Mouse (Mus musculus): ENCODE data around the gene Pnp. TPM values are rescaled to one million over a fixed set of nuclear protein-coding genes. Genes with fewer than 3 reads are reported as not detected.
A peak's percentile ranks its signal among the peaks of the same experiment; 100 is the strongest.
"Not testable (repeated sequence)": the region's sequence is repeated elsewhere in the genome, so short reads cannot be mapped to it uniquely, and the experiment has no call there.

Gene Pnp
- polyA plus RNA-seq (2016; fragmentation: Nextera tagmentation; extraction: Ambion mirVana) = 88.3 and 89.7 TPM in 2 replicates

DNA sequence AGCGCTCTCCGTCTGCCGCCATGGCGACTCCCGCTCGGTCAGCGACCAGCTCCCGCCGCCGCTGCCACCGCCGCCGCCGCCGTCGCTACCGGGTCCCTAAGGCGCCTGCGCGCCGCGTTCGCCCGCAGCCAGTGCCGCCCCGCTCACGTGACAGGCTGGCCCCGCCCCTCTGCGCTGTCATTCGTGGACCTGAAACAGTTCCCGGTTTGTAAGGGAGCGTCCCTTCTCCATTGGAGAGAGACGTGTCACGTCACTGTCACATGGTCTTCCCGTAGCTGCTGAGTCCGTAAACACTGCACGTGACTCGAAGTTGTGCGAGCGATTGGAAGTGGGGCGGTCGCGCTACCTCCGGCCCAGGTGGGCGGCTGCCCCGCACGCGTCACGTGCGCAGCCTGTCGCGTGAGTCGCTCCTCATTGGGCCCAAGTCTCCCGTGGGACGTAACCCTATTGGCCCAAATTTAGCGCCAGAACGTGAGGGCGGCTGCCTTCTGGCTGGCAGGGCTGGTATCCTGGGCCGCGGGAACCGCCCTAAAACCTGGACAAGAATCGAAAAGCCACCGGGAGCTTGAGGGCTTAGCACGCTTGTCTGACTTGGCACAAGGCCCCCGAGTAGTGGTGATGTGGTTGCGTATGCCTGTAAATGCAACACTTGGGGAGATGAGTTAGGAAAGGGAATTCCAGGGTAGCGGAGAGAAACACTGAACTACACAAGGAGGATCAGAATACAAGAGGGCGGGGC lies at the start of gene Pnp, which contains the start of gene Pip4p1:
Pnp (plus strand) TSS at position 329 of the 739 bp plus-strand sequence.
Pip4p1 (minus strand) TSS at position 103 of the 739 bp plus-strand sequence.
- peaks cover 34% of the 10 kb centered on the region for H3K4me1 ChIP-seq
- DNase-seq (ENCODE audit: low spot score) = peak; percentile 99
- peaks cover 37% of the 10 kb centered on the region for H3K36me3 ChIP-seq
- H3K27me3 ChIP-seq (ENCODE audit: low read depth, poor library complexity, severe bottlenecking) = no peaks in the 10 kb centered on the region
- H3K9me3 ChIP-seq (replicated peaks) = no peaks in the 10 kb centered on the region
- peak within 1 kb of the TSS; percentile 85 for H3K4me3 ChIP-seq
- H3K27ac ChIP-seq = peak within 1 kb of the TSS; percentile 92
- under 1% methylated on average over 68 of the region's 68 CpGs for WGBS

DNA sequence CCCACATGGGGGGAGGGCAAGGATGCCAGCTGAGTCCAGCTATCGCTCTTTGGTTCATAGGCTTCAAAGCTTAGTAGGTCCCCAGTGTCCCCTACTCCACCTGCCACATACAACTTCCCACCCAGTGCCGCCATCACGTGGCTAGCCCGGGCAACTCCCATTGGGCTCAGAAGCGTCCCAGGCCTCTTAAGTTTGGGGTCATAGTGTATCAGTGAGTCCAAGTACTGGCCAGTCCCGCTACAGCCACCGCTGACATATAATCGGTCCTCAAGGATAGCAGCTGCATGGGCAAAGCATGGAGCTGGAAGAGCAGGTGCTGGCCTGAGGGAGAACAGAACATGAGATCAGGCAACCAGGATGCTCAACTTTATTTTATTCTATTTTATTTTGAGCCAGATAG lies 39.3 kb upstream of the Pnp start:
- no peaks in the 10 kb centered on the region for H3K9me3 ChIP-seq (replicated peaks)
- DNase-seq (ENCODE audit: low spot score) = no peak
- no peak overlapping the region for H3K4me3 ChIP-seq
- H3K27me3 ChIP-seq (ENCODE audit: low read depth, poor library complexity, severe bottlenecking) = peaks cover 17% of the 10 kb centered on the region
- 94% methylated on average over 8 of the region's 8 CpGs for WGBS
- H3K36me3 ChIP-seq = no peaks in the 10 kb centered on the region
- no peak overlapping the region for H3K27ac ChIP-seq
- peaks cover 7% of the 10 kb centered on the region for H3K4me1 ChIP-seq

DNA sequence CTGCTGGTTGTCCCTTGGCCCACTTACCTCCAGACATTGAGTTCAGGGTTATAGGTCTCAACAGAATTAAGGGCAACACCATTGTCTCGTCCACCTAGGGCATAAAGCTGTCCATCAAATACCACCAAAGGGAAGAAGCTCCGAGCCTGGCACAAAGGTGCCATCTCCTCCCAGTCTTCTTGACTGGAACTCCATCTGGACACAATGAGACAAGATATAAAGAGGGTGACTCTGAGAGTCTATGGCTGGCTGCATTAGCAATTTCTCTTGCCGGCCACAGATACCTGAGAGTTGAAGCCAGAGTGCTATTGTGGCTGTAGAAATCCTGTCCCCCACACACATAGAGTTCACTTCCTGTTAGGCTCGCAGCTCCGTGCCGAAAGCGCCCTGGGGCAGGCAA lies 38.8 kb upstream of the Pnp start:
- 88% methylated on average over 7 of the region's 7 CpGs for WGBS
- DNase-seq (ENCODE audit: low spot score) = no peak
- H3K27me3 ChIP-seq (ENCODE audit: low read depth, poor library complexity, severe bottlenecking) = peaks cover 22% of the 10 kb centered on the region
- H3K27ac ChIP-seq = no peak overlapping the region
- no peaks in the 10 kb centered on the region for H3K9me3 ChIP-seq (replicated peaks)
- H3K4me1 ChIP-seq = peaks cover 12% of the 10 kb centered on the region
- no peaks in the 10 kb centered on the region for H3K36me3 ChIP-seq
- no peak overlapping the region for H3K4me3 ChIP-seq

DNA sequence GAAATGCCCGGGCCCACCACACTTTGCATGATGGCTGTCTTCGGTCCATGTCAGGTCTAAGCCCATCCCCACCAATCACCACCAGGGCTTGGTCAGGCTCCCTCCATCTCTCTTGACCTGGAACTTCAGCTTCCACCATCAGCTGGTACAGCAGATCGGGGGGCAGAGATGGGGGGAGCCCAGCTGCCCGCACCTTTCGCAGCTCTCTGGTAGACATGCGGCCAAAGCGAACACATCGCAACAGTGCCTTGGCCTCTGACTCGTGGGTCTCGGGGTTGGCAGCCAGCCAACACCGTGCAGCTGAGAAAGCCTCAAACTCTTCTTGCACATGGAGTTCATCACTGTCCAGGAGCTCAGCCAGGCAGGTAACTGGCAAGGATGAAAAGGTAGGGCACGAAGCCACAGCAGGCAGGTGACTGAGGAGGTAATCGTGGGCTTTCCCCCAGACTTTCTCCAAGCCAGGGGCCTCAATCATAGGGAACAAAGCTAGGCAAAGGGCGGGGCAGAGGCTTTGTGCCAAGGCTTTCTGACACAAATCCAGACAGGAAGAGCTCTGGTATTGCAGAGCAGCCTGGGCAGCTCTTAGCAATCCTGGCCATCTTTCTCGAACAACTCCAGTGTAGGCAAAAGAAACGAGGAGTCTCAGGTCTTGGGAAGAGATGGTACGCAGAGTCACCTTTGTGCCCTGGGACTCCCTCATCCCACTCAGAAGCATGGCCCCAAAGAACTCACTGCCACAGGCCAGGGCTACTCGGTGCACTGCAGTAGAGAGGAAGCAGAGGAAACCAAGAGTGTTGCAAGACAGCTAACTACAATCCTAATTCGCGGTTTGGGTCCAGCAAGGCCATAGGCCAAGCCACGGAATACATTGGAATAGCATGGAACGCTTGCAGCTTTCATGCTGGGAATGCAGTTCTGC lies 38.1 kb upstream of the Pnp start:
- H3K27me3 ChIP-seq (ENCODE audit: low read depth, poor library complexity, severe bottlenecking) = peaks cover 29% of the 10 kb centered on the region
- no peaks in the 10 kb centered on the region for H3K9me3 ChIP-seq (replicated peaks)
- H3K4me1 ChIP-seq = peaks cover 13% of the 10 kb centered on the region
- H3K4me3 ChIP-seq = no peak overlapping the region
- H3K27ac ChIP-seq = no peak overlapping the region
- DNase-seq (ENCODE audit: low spot score) = no peak
- H3K36me3 ChIP-seq = no peaks in the 10 kb centered on the region
- WGBS = 89% methylated on average over 22 of the region's 22 CpGs

DNA sequence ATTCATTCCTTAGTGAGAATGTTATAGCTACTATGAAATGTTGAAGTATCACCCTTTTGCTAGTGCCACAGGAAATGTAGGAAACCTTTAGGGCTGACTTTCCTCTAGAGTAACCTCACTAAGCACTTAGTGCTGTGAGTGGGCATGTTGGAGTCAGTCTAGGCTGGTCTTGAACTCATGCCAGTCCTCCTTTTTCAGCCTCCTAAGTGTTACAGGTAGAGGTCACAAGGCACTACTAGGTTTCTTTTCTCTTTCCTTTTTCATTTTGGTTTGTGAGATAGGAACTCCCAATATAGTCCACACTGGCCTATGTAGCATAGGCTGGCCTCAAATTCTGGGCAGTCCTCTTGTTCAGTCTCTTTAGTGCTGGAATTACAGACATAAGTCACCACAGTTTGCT lies 35.5 kb upstream of the Pnp start:
- DNase-seq (ENCODE audit: low spot score) = no peak
- no peak overlapping the region for H3K27ac ChIP-seq
- no peaks in the 10 kb centered on the region for H3K9me3 ChIP-seq (replicated peaks)
- H3K4me3 ChIP-seq = no peak overlapping the region
- H3K36me3 ChIP-seq = no peaks in the 10 kb centered on the region
- peaks cover 13% of the 10 kb centered on the region for H3K4me1 ChIP-seq
- peaks cover 32% of the 10 kb centered on the region for H3K27me3 ChIP-seq (ENCODE audit: low read depth, poor library complexity, severe bottlenecking)

DNA sequence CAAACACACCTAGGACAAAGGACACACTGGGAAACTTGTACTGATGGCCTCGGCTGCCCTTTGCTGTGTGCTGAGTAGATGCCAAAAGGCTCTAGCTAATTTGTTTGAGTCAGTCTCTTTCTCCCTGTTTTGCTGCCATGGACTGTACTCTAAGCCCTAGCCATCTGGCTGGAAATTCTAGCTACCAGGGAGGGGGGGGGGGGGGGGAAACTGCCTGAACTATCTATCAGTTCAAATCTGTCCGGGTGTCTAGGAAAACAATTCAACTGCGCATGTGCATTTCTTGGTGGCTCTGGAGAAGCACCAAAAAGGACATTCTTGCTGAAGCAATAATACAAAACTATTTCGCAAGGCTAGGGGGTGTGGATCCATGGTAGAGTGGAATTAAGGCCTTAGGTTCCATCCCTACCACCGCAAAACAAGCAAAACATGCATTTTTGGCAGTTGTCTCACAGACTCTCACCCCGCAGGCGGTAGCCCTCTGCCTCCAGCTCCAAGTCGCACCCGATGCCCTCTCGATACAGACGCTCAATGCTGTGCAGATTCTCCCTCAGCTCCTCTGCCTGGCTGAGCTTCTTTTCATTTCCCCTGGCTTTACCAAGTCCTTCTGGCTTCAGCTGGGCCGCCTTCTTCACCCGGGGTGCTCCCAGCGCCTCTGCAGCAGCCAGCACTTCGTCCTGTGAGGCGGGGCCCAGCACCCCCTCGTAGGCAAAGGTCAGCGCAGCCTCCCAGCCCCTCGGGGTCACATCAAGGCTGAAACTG lies 34.7 kb upstream of the Pnp start:
- H3K27me3 ChIP-seq (ENCODE audit: low read depth, poor library complexity, severe bottlenecking) = peaks cover 32% of the 10 kb centered on the region
- H3K27ac ChIP-seq = peak overlapping the region; percentile 46; the same call in 1 of the 2 replicates
- WGBS = 21% methylated on average over 19 of the region's 19 CpGs
- peak overlapping the region; percentile 54 for H3K4me3 ChIP-seq
- peak; percentile 37 for DNase-seq (ENCODE audit: low spot score)
- peaks cover 13% of the 10 kb centered on the region for H3K4me1 ChIP-seq
- H3K36me3 ChIP-seq = no peaks in the 10 kb centered on the region
- H3K9me3 ChIP-seq (replicated peaks) = no peaks in the 10 kb centered on the region

DNA sequence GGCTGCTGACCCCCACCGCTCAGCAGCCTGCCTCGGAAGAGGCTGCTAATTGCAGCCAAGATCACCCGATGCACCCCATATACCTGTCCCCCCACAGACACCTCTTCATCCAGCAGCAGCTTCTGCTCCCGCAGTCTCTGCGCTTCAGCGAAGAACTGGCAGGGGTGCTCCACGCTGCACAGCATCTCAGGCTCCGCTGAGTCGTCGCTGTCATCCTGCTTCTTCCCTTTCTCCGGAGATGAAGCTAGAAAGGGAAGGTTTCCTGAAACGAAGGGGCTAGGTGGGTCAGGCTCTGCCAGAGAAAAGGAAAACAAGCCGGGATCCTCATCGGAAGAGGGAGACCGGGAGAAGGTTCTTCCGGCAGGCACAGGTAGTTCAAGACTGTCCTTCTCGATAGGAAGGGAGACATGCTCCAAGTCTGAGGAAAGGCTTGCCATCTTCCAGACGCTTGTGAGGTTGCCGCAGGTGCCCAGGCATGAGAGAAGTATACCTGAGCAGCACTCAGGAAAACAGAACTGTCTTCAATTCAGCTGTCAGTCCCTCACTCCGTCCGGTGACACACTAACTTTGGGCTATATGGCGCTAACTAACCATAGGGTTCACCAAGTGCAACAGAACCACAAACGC lies 34.0 kb upstream of the Pnp start:
- Histone ChIP-seq H3K4me1 (peaks cover 13% of the 10 kb centered on the region), H3K4me3 (peak overlapping the region; percentile 54), H3K27ac (peak overlapping the region; percentile 46; the same call in 1 of the 2 replicates), H3K9me3 (replicated peaks) (no peaks in the 10 kb centered on the region), H3K27me3 (ENCODE audit: low read depth, poor library complexity, severe bottlenecking) (peaks cover 32% of the 10 kb centered on the region), H3K36me3 (no peaks in the 10 kb centered on the region)
- 16% methylated on average over 23 of the region's 23 CpGs for WGBS
- DNase-seq (ENCODE audit: low spot score) = peak; percentile 31

DNA sequence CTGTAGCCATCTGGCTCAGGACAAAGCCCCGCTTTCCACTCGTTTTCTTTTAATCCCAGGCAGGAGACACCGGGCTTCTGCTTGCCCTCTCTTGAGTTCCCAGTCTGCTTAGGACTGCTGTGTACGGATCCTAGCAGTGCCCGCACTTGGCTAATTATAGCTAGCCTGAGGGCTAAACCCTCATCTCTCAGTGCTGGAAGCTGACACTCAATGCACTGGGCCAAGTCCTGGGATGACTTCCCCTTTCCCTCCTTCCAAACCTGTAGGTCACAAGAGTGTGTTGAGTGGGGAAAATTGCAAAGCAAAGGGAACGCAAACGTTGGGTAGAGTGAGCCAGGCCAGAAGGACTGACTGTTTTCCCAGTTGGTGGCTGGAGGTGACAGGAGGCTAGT lies 33.5 kb upstream of the Pnp start, which contains the start of gene Klhl33:
Klhl33 (minus strand) TSS at position 134 of the 392 bp plus-strand sequence.
- H3K27me3 ChIP-seq (ENCODE audit: low read depth, poor library complexity, severe bottlenecking) = peaks cover 32% of the 10 kb centered on the region
- H3K27ac ChIP-seq = peak within 1 kb of the TSS; percentile 46; the same call in 1 of the 2 replicates
- no peak for DNase-seq (ENCODE audit: low spot score)
- H3K4me1 ChIP-seq = peaks cover 13% of the 10 kb centered on the region
- H3K9me3 ChIP-seq (replicated peaks) = no peaks in the 10 kb centered on the region
- H3K4me3 ChIP-seq = peak within 1 kb of the TSS; percentile 54
- no peaks in the 10 kb centered on the region for H3K36me3 ChIP-seq
- 51% methylated on average over 7 of the region's 7 CpGs for WGBS

DNA sequence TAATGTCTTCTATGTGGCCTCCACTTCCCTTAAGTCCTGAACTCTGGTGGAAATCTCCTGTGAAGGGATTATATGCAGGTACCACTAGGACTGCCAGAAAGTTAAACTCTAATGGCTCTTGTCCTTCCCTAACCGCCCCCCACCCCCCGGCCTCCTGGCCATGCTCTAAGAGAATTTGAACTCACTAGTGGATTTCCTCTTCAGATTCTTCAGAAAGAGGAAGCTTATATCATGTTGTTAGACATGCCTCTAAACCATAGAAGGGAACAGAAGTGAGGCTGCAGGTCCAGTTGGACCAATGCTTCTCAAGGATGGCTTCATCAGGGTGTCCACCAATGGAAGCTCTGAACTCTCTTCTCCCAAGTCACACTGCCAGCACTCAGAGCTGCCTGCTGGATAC lies 32.9 kb upstream of the Pnp start:
- Histone ChIP-seq H3K27me3 (ENCODE audit: low read depth, poor library complexity, severe bottlenecking) (peaks cover 32% of the 10 kb centered on the region), H3K4me1 (peaks cover 13% of the 10 kb centered on the region)
- H3K9me3 ChIP-seq (replicated peaks); H3K36me3 ChIP-seq; H3K27ac ChIP-seq; H3K4me3 ChIP-seq; DNase-seq (ENCODE audit: low spot score): not testable (repeated sequence)
- 98% methylated on average over 2 of the region's 2 CpGs for WGBS

DNA sequence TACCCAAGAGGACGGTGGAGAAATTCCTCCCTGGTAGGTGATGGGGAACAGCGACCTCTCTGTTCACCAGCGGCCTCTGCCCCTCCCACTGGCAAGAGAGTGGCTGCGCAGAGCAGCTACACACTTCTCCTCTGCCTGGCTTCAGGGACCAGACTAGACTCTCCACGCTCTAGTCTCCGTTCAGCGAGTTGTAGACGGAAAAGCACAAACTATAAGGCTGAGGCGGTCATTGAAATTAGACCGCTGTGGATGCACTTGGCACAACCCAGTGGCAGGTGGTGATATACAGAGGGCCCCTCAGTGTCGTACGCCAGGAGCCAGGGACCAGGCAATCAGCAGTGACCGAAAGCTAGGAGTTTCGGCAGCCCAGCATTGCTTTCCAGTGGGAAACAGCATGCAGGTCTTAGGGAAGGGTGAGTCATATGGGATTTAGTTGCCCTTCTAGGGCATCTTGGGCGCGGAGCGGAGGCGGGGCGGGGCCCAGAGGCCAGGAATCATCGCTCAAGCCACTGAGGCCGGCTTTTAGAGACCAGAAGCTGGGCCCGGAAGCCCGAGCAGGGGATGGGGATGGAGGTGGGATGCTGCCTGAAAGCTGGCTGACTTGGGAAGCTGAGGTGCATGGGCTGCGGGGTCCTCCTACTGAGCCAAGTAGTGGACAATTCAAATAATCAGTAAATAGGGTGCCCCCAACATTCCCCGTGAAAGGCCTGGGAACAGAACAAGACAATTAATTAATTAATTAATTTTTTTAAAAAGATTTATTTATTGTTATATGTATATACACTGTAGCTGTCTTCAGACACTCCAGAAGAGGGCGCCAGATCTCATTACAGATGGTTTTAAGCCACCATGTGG lies 26.7 kb upstream of the Pnp start:
- Histone ChIP-seq H3K36me3 (no peaks in the 10 kb centered on the region), H3K27me3 (ENCODE audit: low read depth, poor library complexity, severe bottlenecking) (no peaks in the 10 kb centered on the region), H3K27ac (peak overlapping the region; percentile 66; the same call in 1 of the 2 replicates), H3K9me3 (replicated peaks) (no peaks in the 10 kb centered on the region), H3K4me1 (peaks cover 8% of the 10 kb centered on the region), H3K4me3 (peak overlapping the region; percentile 53)
- WGBS = 4% methylated on average over 26 of the region's 26 CpGs
- peak; percentile 66 for DNase-seq (ENCODE audit: low spot score)

DNA sequence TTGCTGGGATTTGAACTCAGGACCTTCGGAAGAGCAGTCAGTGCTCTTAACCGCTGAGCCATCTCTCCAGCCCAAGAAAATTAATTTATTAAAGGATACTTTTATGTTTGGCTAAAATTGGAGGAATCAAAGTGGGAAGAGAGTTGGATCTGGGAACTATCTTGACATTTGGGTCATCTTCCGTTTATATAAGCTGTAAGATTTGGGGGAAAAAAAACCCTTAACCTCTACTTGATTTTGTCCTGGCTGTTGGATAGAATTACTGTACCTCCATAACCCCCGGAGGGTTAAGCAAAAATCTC lies 26.1 kb upstream of the Pnp start:
- no peak for DNase-seq (ENCODE audit: low spot score)
- no peak overlapping the region for H3K4me3 ChIP-seq
- 87% methylated on average over 4 of the region's 4 CpGs for WGBS
- H3K4me1 ChIP-seq = peaks cover 8% of the 10 kb centered on the region
- no peaks in the 10 kb centered on the region for H3K36me3 ChIP-seq
- no peaks in the 10 kb centered on the region for H3K9me3 ChIP-seq (replicated peaks)
- H3K27ac ChIP-seq = no peak overlapping the region
- no peaks in the 10 kb centered on the region for H3K27me3 ChIP-seq (ENCODE audit: low read depth, poor library complexity, severe bottlenecking)

All from limb, embryonic 10.5 days (tissue).